Mouse (Mus musculus) kidney, postnatal 4 days (tissue): ENCODE measurements around the gene Bach1.

Source experiments
- DNase-seq, 2 experiments: peaks; one replicate each; pipeline ENCODE4 v3.0.0; 2021; ENCODE audit warnings: mixed read lengths in 2 of 2

Gene Bach1

GRCm38 (mm10) chr16:87698692-87699305, at the start of gene Bach1:
Gene Bach1 (plus strand): TSS chr16:87698945.
- peak; percentile 99 for DNase-seq

DNA sequence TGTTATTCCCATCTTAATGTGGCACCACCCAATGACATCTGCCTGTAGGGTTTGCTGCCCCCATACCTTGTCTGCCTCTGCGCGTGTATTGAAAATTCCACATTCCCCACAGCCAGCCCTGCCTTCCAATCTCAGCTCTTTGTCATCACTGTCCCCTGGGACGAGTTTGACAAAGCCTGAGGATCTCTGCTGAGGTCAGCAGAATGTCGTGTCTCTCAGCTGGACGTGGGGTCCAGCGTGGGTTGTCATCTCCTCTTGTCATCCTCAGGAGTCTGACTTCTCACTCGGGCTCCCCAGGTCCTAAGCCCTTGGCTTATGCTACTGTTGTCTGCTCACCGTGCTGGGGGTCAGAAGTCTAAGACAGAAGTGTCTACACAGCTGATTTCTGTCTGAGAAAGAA, 46.4 kb upstream of the Bach1 start:
- DNase-seq = no peak

DNA sequence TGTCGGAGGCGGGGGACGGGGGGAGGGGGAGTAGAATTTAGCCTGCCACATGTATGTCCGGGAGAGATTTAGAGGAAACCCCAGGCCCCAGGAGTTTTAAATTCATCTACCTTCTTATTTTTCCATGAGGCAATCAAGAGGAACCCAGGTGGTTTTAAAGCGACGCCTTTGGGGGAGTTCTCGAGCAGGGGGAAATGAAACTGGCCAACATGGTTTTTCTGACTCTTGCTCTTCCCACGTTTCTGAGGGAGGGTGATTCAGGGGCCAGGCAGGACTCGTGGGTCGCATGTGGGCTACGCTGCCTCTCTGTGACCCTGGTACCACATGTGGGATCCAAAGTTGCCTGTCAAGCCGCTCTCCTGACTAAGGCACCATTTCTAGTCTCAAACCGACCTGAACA, 45.8 kb upstream of the Bach1 start:
- no peak for DNase-seq

DNA sequence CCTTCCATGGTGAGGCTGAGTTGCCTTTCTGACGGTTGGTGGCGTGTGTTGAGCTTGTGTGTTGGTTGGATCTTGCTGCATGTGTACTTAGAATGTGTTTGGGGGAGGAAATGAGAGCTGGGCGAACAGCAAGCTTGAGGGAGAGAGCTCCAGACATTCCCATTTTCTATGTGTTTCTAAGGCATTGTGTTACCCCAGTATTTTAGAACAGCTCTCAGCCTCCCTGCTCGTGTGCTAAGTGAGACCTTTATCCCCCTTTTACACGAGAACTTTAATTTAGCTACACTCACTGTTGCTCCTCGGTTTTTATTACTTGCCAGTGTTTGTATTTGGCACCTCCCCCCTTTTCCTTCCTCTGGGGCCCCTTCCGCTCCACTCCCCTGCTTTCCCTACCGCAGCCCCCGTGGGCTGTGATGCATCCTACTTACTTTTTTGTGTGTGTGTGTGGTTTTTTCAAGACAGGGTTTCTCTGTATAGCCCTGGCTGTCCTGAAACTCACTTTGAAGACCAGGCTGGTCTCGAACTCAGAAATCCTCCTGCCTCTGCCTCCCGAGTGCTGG, 44.6 kb upstream of the Bach1 start:
- peak in 1 of 2 experiments; percentile 18 for DNase-seq

DNA sequence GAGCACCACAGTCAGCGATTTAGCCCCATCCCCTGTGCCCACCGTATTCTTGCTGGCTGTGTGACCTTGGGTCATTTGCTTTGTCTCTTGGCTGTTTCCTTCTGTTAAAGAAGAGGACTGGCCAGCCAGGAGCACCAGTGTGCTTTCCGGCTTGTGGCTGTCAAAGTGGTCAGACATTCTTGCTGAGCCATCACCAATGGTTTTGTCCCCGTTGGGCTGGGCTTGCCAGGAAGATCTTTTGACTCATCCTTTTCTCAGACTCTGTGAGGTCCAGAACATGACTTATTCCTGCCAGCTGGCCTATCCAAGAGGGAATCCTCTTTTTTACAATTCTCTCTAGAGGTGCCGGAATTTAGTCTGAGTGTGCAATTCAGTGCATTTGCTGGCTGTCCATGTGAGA, 43.7 kb upstream of the Bach1 start:
- DNase-seq = peak in 1 of 2 experiments; percentile 16

DNA sequence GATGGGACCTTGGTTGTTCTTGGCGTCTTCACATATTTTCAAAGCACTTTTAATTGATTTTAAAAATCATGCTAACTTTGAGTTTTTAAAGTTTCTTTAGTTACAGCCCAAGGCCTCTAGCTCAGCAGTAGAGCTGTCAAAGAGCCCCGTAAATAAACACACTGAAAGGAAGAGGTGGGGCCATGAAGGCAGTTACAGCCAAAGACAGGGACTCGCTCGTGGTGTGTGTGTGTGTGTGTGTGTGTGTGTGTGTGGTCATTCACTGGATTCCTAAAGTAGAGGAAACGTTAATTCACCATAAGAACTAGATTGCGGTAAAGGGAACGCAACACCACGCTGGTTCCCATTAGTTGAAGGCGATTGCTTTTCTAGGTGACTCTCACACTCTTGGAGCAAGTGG, 43.2 kb upstream of the Bach1 start:
- DNase-seq = peak; percentile 51 to 62

GRCm38 (mm10) chr16:87656771-87657170, 42.0 kb upstream of the Bach1 start:
- DNase-seq = no peak

- no peak for DNase-seq
Observed at GRCm38 (mm10) chr16:87657291-87657690, 41.5 kb upstream of the Bach1 start.

DNA sequence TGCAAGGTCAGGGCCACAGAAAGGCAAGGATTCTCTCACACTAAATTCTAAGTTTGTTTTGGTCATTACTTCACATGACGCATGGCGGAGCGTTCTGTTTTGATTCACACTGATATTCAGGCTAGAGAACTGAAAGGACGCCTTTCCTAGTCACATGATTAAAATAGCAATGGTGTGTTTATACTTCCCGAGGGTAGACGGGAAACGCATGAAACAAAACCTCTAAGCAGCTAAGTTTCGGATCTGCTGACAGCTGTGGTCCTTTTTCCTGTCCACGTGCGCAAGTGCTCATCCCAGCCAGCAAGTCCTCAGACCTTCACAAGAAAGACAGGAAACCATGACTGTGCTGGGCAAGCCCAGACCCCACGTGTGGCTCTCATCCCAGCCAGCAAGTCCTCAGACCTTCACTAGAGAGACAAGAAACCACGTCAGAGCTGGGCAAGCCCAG, 37.7 kb upstream of the Bach1 start:
- DNase-seq = peak; percentile 28 to 59

DNA sequence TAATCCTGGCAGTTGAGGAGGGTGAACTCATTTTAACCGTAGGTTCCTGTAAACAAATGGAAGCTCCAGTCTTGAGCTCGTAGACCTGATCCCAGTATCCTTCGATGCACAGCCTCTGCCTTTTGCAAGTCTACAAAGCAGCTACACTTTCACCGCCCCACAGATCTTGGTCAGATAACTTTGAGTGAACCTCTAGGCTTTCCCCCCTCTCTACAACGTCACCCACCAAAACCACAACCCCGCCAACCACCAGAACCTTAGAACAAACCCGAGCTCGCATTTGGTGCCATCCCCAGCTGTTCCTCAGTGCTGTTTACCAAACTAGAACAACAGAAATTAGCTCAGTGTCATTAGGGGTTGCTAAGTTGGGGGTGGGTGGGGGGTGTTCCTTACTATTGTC, 37.1 kb upstream of the Bach1 start:
- DNase-seq = no peak

GRCm38 (mm10) chr16:87662528-87662927, 36.2 kb upstream of the Bach1 start:
- DNase-seq = no peak

GRCm38 (mm10) chr16:87663890-87664289, 34.9 kb upstream of the Bach1 start:
- DNase-seq = no peak

DNA sequence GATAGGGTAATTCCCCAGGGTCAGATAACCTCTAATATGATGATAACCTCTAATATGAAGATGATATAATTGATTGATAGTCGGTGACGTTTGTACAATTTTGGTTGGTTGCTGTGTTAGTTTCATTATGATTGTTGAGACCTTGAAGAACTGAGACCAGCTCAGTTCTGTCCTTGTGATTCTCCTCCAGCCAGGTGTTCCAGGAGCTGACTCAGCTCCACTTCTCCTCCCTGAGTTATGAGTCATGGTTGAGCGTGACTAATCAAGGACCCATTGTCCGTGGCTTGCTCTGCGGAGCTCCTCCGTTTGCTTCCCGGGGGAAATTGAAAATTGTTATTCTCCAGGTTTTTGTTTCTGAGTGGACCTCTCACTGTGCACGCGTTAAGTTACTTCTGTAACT, 33.5 kb upstream of the Bach1 start:
- DNase-seq = no peak

DNA sequence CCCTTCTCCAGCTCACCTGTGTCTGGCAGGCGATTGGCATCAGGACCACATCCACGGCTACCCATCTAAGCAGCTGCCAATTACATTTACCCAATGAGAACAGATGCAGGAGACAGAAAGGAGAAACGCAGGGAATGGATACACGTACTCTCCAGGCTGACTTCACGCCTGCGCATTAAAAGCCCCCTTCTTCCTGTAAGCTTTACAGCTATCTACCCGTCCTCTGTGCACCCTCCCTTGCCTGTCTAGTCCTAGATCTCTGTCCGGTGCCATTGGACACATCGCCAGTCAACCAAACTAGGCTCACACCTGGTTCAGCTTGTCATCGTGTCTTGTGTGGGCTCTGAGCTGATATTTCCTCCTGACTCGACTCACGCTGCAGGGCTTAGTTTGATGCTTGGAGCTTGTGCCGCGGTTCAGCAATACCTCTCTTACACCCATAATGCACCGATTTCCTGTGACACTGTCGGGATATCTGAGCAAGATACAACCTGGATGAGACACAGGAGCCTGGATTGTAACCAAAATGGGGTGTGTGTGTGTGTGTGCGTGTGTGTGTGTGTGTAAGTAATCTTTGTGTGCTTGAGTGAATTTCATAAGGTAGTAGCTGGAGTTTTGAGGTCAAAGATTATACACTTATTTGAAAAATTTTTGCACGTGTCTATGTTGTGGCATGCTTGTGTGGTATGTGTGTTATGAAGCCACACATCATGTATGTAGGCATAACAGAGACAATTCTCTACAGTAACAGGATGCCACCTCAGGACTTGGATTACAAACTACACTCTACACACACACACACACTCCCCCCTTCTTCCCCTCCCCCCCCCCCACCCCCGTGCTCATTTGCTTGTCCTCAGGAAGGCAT, 32.8 kb upstream of the Bach1 start:
- DNase-seq = no peak

DNA sequence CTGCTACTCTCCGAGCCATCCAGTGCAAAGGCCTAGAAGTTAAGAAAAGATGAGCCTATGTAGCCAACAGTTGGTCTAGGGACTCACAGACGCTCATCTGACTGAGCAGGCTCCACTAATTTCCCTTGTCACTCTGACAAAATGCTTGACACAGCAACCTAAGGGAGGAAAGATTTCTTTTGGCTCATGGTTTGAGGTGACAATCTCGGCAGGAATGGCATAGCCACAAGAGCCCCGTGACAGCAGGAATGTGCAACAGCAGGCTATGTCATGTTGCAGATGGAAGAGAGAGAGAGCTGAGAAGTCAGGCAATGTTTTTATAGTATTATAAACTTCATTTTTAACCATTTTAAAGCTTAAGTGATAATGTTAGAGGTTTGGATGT, 32.1 kb upstream of the Bach1 start:
- DNase-seq = no peak

GRCm38 (mm10) chr16:87668002-87668401, 30.7 kb upstream of the Bach1 start:
- no peak for DNase-seq

GRCm38 (mm10) chr16:87670091-87670820, 28.5 kb upstream of the Bach1 start:
- no peak for DNase-seq

DNA sequence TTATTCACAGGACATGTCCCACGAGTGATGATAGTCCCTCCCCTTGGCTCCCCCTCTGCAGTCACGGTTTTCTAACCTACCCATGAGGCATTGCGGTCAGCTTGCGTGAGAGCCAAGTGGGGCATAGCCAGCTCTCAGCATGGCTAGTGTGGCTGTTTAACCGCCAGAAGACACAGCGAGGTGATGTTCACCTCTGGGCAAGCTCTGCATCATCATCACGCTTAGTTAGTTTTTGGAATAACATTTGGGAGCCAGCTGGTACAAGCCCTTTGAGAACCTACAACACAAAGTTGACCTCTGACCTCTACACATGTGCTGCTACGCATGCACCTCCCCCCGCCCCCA, 28.0 kb upstream of the Bach1 start:
- DNase-seq = no peak

- no peak for DNase-seq
Observed at GRCm38 (mm10) chr16:87671336-87671735, 27.4 kb upstream of the Bach1 start.

DNA sequence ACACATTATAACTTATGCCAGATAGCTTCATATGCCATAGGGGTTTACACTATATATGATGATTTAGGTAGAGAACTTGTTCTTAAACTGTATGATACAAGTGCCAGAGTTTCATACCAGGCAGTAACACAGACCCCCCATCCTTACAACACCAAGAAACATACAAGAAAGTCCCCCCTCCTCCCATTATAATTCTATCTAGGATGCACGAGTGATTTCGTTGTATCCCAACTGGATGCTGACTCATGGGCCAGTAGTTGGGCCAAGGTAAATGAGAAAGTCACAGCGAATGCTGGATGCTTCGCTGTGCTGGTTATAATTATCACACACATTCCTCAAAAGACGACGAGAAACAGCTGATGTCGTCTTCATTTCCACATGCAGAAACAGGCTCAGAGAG, 25.6 kb upstream of the Bach1 start:
- DNase-seq = no peak

DNA sequence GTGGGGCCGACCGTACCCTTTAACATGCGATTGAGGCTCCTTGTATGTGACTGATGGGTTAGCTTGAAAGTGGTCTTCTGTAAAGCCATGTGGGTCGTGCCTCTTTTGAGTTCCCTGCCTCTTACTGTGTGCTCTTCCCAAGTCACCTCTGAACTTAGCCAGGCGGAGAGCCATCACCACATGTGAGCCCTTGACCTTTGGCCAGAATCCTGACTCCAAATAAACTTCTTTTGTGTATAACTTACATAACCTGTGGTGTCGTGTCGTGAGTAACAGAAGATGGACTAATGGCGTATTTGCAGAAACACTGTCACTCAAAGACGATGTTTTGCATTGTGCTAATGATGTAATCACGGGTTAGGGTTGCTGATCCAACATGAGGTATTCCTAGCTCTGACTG, 22.6 kb upstream of the Bach1 start:
- no peak for DNase-seq

DNA sequence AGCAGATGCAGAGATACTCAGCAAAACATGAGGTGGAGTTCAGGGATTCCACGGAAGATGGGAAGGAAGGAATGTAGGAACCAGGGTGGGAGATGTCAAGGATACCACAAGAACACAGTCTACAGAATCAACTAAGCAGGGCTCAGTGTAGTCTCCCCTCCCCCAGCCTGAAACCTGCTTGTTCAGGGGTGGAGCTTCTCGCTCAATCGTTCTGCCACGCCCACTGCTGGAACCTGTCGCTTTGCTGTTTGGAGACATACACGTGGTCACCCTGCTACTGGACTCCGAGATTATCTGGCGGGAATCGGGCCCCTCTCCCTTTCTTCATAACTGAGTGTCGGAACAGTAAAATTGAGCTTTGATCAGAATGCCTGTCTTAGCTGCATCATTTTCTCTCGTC, 20.1 kb upstream of the Bach1 start:
- DNase-seq = no peak

GRCm38 (mm10) chr16:87680912-87681634, 17.7 kb upstream of the Bach1 start:
- no peak for DNase-seq
